10 mouse cellular contexts compared by ENCODE assay signal in genomic region chr5:53469777-53470131, GRCm38 (mm10). TPM values are rescaled to one million over a fixed set of nuclear protein-coding genes. Genes with fewer than 3 reads are reported as not detected.
DNase-seq lines count a peak whose midpoint lies in the region; ATAC-seq and TF ChIP-seq lines count a peak whose summit lies in the region.
"Had no signal": no experiment of that assay in that cellular context is flagged by ENCODE, and none has a peak within 500 bp of the region (broad histone marks: within the 10 kb centered on the region; RNA-seq: fewer than 3 reads in every experiment).

No protein-coding gene starts in this region.

- H3K9ac ChIP-seq in heart, embryonic 12.5 days: no peak overlapping the region
- 0 out of 2 replicates have a peak overlapping the region, but pooled peaks have one; percentile 4 for H3K9ac ChIP-seq in heart, embryonic 15.5 days
- H3K9ac ChIP-seq in liver, embryonic 12.5 days: no peak overlapping the region

- no peaks in the 10 kb centered on the region for H3K36me3 ChIP-seq in heart, embryonic 12.5 days
- H3K36me3 ChIP-seq in E14TG2a.4 (ENCODE audit: insufficient read depth, low read length): no peaks in the 10 kb centered on the region
- H3K36me3 ChIP-seq in heart, embryonic 15.5 days: no peaks in the 10 kb centered on the region
- no peaks in the 10 kb centered on the region for H3K36me3 ChIP-seq in liver, embryonic 12.5 days

- peaks cover 3% of the 10 kb centered on the region; the same call in 1 of the 2 replicates for H3K9me3 ChIP-seq in heart, embryonic 12.5 days (replicated peaks)
- no peaks in the 10 kb centered on the region for H3K9me3 ChIP-seq in E14TG2a.4 (ENCODE audit: low read length)
- no peaks in the 10 kb centered on the region for H3K9me3 ChIP-seq in heart, embryonic 15.5 days (replicated peaks)
- no peaks in the 10 kb centered on the region for H3K9me3 ChIP-seq in liver, embryonic 12.5 days (replicated peaks)

- DNase-seq in heart, adult 18-20 months: no peak
- DNase-seq in retina, postnatal 1 day: no peak
- no peak for DNase-seq in frontal cortex, postnatal 25 days (ENCODE audit: low spot score in 2 of 2)
- DNase-seq in c-Kit-positive CD71-positive TER-119-positive erythroid progenitor cells, embryonic 14.5 days (ENCODE audit: low spot score): no peak
- DNase-seq: adrenal gland, postnatal 25 days; cerebellum, adult 2 months had no signal

- H3K27ac ChIP-seq in heart, embryonic 12.5 days (ENCODE audit: poor library complexity, severe bottlenecking): 0 out of 2 replicates have a peak overlapping the region, but pooled peaks have one; percentile 34
- peak overlapping the region; percentile 62 for H3K27ac ChIP-seq in heart, embryonic 15.5 days
- H3K27ac ChIP-seq in liver, embryonic 12.5 days: no peak overlapping the region

- H3K4me1 ChIP-seq in heart, embryonic 12.5 days (replicated peaks): peaks cover 33% of the 10 kb centered on the region
- H3K4me1 ChIP-seq in E14TG2a.4 (replicated peaks; ENCODE audit: low read depth, low read length): peaks cover 96% of the 10 kb centered on the region
- H3K4me1 ChIP-seq in heart, embryonic 15.5 days (replicated peaks): peaks cover 22% of the 10 kb centered on the region
- peaks cover 5% of the 10 kb centered on the region; the same call in 1 of the 2 replicates for H3K4me1 ChIP-seq in liver, embryonic 12.5 days

- ATAC-seq in heart, embryonic 12.5 days (ENCODE audit: insufficient number of reproducible peaks, low FRiP score): no peak
- no peak for ATAC-seq in heart, embryonic 15.5 days (replicated peaks; ENCODE audit: insufficient number of reproducible peaks, insufficient read depth, low FRiP score, low read depth)
- ATAC-seq in liver, embryonic 12.5 days: no peak

- whole genome bisulfite sequencing in heart, embryonic 12.5 days: 27% methylated on average over 9 of the region's 9 CpGs
- WGBS in heart, embryonic 15.5 days: 30% methylated on average over 9 of the region's 9 CpGs
- 40% methylated on average over 9 of the region's 9 CpGs for WGBS in liver, embryonic 12.5 days (ENCODE audit: insufficient replicate concordance)

- no peak for TF ChIP-seq CTCF in E14TG2a.4 (conservative IDR thresholded peaks at IDR 0.05; ENCODE audit: low read length)

- peak overlapping the region; percentile 7; the same call in 1 of the 2 replicates for H3K4me3 ChIP-seq in heart, embryonic 12.5 days
- H3K4me3 ChIP-seq in E14TG2a.4 (replicated peaks; ENCODE audit: low read length): peak overlapping the region; percentile 64
- peak overlapping the region; percentile 24 for H3K4me3 ChIP-seq in heart, embryonic 15.5 days
- H3K4me3 ChIP-seq in liver, embryonic 12.5 days: no peak overlapping the region

- H3K4me2 ChIP-seq in heart, embryonic 12.5 days: peak overlapping the region; percentile 52
- H3K4me2 ChIP-seq in heart, embryonic 15.5 days: peak overlapping the region; percentile 54
- H3K4me2 ChIP-seq in liver, embryonic 12.5 days: peak overlapping the region; percentile 14; the same call in 1 of the 2 replicates

- H3K27me3 ChIP-seq in heart, embryonic 12.5 days (replicated peaks): 0 out of 2 replicates have a peak, but pooled peaks cover 8% of the 10 kb centered on the region
- peaks cover 12% of the 10 kb centered on the region; the same call in 1 of the 2 replicates for H3K27me3 ChIP-seq in E14TG2a.4 (ENCODE audit: insufficient read depth, low read length)
- H3K27me3 ChIP-seq in heart, embryonic 15.5 days: no peaks in the 10 kb centered on the region
- peaks cover 23% of the 10 kb centered on the region for H3K27me3 ChIP-seq in liver, embryonic 12.5 days (replicated peaks)

RNA-seq across cellular contexts. Expression of gene Rbpj, which starts 3.8 kb away (rescaled TPM):
- polyA plus RNA-seq in heart, embryonic 12.5 days (2016; fragmentation: Nextera tagmentation; extraction: Ambion mirVana): 26.2 and 27.0 TPM in 2 replicates
- total RNA-seq in heart, adult 18-20 months (2021): 10 to 100 TPM; 17.5 to 22.4 TPM
- polyA plus RNA-seq in heart, embryonic 15.5 days (2015; fragmentation: Nextera tagmentation; extraction: Ambion mirVana): 17.0 and 21.0 TPM in 2 replicates
- 14.4 and 14.7 TPM in 2 replicates for polyA plus RNA-seq in liver, embryonic 12.5 days (2016; fragmentation: Nextera tagmentation; extraction: Ambion mirVana)
